Mouse (Mus musculus): ENCODE results near the gene Cuedc1. TPM values are rescaled to one million over a fixed set of nuclear protein-coding genes. Genes with fewer than 3 reads are reported as not detected.
"Not testable (repeated sequence)": the region's sequence is repeated elsewhere in the genome, so short reads cannot be mapped to it uniquely, and the experiment has no call there.

Gene Cuedc1
- polyA plus RNA-seq, 1 experiment from 2014 or later = 23.8 TPM

- Histone ChIP-seq H3K9ac (peak within 1 kb of the TSS; percentile 52; the same call in 1 of the 2 replicates), H3K9me3 (no peaks in the 10 kb centered on the region), H3K4me2 (peak within 1 kb of the TSS; percentile 81), H3K4me3 (replicated peaks) (peak within 1 kb of the TSS; percentile 77), H3K27ac (peak within 1 kb of the TSS; percentile 78), H3K4me1 (peaks cover 9% of the 10 kb centered on the region), H3K27me3 (replicated peaks) (no peaks in the 10 kb centered on the region), H3K36me3 (no peaks in the 10 kb centered on the region)
- WGBS = under 1% methylated on average over 51 of the region's 51 CpGs
- ATAC-seq (ENCODE audit: insufficient read depth, low FRiP score, low read depth) = peak; percentile 94
Measured at GRCm38 (mm10) chr11:88203712-88204532, 106.1 kb downstream of the Cuedc1 start, which contains the start of gene Mrps23. Gene Mrps23, plus strand, starts transcription at chr11:88204388.

DNA sequence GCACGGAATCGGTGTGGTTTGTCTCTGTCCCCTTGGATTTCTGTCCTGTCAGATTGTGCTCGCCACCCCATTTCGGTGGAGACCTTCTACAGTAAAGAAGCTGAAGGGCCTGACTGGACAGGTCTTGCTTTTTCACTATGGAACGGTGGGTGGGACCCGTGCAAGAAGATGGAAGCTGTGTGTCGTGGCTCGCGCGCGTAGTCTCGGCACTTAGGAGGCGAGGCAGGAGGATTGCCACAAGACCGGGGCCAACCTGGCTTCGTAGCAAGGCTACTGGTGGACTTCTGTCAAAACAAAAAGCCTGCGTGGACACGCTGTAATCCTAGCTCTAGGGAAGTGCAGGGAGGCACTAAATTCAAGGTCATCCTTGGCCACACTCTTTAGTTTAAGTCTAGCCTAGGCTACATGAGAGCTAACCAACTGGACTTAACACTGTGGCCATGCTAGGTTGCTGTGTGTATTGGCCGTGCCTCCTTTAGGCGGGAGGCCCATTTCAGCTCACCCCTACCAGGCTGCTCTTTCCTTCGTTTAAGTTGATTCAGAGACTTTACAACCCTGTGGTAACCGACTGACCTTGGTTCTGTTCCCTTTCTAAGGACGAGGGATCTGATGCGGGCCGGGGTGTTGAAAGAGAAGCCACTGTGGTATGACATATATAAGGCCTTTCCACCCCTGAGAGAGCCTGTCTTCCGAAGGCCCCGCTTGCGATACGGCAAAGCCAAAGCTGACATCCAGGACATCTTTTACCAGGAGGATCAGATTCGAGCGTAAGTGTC is 106.9 kb downstream of the Cuedc1 start:
- WGBS = 30% methylated on average over 30 of the region's 30 CpGs
- H3K27ac ChIP-seq = peak overlapping the region; percentile 62
- H3K36me3 ChIP-seq = peaks cover 1% of the 10 kb centered on the region; the same call in 1 of the 2 replicates
- H3K9me3 ChIP-seq = no peaks in the 10 kb centered on the region
- H3K4me1 ChIP-seq = peaks cover 9% of the 10 kb centered on the region
- no peaks in the 10 kb centered on the region for H3K27me3 ChIP-seq (replicated peaks)
- H3K9ac ChIP-seq = peak overlapping the region; percentile 52; the same call in 1 of the 2 replicates
- peak; percentile 8; the same call in 1 of the 2 replicates for ATAC-seq (ENCODE audit: insufficient read depth, low FRiP score, low read depth)
- peak overlapping the region; percentile 77 for H3K4me3 ChIP-seq (replicated peaks)
- peak overlapping the region; percentile 81 for H3K4me2 ChIP-seq

- not testable (repeated sequence) for H3K4me3 ChIP-seq (replicated peaks); H3K4me2 ChIP-seq; ATAC-seq (ENCODE audit: insufficient read depth, low FRiP score, low read depth); H3K27ac ChIP-seq; H3K27me3 ChIP-seq (replicated peaks); H3K9me3 ChIP-seq; H3K9ac ChIP-seq; H3K4me1 ChIP-seq
- WGBS = 70% methylated on average over 8 of the region's 8 CpGs
- H3K36me3 ChIP-seq = peaks cover 16% of the 10 kb centered on the region
Measured at GRCm38 (mm10) chr11:88206576-88206975, 108.7 kb downstream of the Cuedc1 start.

DNA sequence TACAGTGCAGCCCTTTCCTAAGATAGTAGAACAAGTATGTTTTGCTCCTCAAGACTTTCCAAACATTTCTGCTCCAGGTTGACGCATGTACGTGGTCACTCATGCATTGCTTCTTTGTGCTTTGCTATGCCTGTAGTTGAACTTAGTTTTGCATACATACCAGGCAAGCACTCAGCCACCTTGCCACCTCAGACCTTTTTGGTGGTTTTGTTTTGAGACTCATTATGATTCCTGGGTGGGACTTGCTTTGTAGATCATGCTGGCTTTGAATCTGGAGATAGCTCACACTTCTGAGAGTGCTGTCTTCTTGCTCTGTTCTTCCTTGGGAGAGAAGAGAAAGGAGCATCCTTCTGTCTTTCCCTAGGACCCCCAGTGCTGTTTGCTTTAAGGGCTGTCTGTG is 109.8 kb downstream of the Cuedc1 start:
- 94% methylated on average over 2 of the region's 2 CpGs for WGBS
- peaks cover 19% of the 10 kb centered on the region for H3K36me3 ChIP-seq
- no peak overlapping the region for H3K27ac ChIP-seq
- no peak overlapping the region for H3K4me3 ChIP-seq (replicated peaks)
- ATAC-seq (ENCODE audit: insufficient read depth, low FRiP score, low read depth) = no peak
- no peaks in the 10 kb centered on the region for H3K27me3 ChIP-seq (replicated peaks)
- no peaks in the 10 kb centered on the region for H3K9me3 ChIP-seq
- H3K4me2 ChIP-seq = no peak overlapping the region
- H3K4me1 ChIP-seq = peaks cover 9% of the 10 kb centered on the region
- no peak overlapping the region for H3K9ac ChIP-seq

- Histone ChIP-seq H3K4me1 (0 out of 2 replicates have a peak, but pooled peaks cover 5% of the 10 kb centered on the region), H3K36me3 (peaks cover 19% of the 10 kb centered on the region), H3K4me2 (no peak overlapping the region), H3K27ac (no peak overlapping the region), H3K9me3 (no peaks in the 10 kb centered on the region), H3K27me3 (replicated peaks) (no peaks in the 10 kb centered on the region), H3K4me3 (replicated peaks) (no peak overlapping the region), H3K9ac (no peak overlapping the region)
- ATAC-seq (ENCODE audit: insufficient read depth, low FRiP score, low read depth) = no peak
- WGBS = 75% methylated on average over 5 of the region's 5 CpGs
Measured at GRCm38 (mm10) chr11:88211824-88212582, 114.1 kb downstream of the Cuedc1 start.

DNA sequence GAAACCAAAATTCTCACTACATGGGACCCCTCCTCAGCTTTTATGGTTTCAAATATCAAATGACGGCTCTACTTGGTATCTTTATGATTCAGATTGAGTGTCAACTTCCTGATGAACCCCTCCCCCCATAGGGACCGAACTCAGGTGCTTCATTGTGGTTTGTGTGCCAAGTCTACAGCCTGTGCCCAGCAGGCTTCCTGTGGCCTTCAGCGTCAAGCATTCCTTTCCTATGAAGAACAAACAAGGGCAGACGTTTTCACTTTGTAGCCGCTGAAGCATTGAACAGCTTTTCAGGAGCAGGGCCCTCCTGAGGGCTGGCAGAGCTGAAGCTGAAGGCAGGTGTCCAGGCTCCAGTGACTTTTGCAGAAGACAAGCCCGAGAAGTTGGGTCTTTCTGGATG is 115.9 kb downstream of the Cuedc1 start:
- no peak overlapping the region for H3K4me2 ChIP-seq
- peaks cover 19% of the 10 kb centered on the region for H3K36me3 ChIP-seq
- no peak overlapping the region for H3K4me3 ChIP-seq (replicated peaks)
- H3K27ac ChIP-seq = no peak overlapping the region
- H3K9ac ChIP-seq = no peak overlapping the region
- 0 out of 2 replicates have a peak, but pooled peaks cover 5% of the 10 kb centered on the region for H3K4me1 ChIP-seq
- 46% methylated on average over 6 of the region's 6 CpGs for WGBS
- ATAC-seq (ENCODE audit: insufficient read depth, low FRiP score, low read depth) = no peak
- H3K27me3 ChIP-seq (replicated peaks) = no peaks in the 10 kb centered on the region
- H3K9me3 ChIP-seq = no peaks in the 10 kb centered on the region

- Histone ChIP-seq H3K27me3 (replicated peaks) (no peaks in the 10 kb centered on the region), H3K36me3 (peaks cover 14% of the 10 kb centered on the region), H3K4me3 (replicated peaks) (no peak overlapping the region), H3K9ac (no peak overlapping the region), H3K9me3 (no peaks in the 10 kb centered on the region), H3K27ac (no peak overlapping the region), H3K4me2 (no peak overlapping the region), H3K4me1 (0 out of 2 replicates have a peak, but pooled peaks cover 5% of the 10 kb centered on the region)
- WGBS = 62% methylated on average over 21 of the region's 21 CpGs
- no peak for ATAC-seq (ENCODE audit: insufficient read depth, low FRiP score, low read depth)
Measured at GRCm38 (mm10) chr11:88214881-88215831, 117.3 kb downstream of the Cuedc1 start.

DNA sequence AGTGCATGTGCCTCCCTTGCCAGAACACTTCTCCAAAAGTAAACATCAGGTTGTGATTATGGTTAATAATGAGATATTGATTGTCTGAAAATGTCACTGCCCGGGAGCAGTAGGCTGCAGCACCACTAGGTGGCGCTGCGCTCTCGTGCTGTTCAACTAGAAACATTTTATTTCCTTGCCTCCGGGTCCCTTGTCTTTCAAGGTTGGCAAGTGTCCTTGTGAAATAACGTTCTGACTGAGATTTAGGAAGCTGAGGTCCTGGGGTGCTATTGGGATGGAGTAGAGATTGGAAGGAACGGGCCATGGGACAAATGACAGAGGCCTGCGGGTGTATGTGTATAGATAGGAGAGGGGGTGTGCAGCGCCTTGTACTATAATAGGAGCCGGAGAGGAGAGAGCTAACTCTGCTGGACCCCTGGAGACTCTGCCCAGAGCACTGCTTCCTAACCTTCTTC is 118.4 kb downstream of the Cuedc1 start:
- no peak for ATAC-seq (ENCODE audit: insufficient read depth, low FRiP score, low read depth)
- no peaks in the 10 kb centered on the region for H3K27me3 ChIP-seq (replicated peaks)
- no peak overlapping the region for H3K4me3 ChIP-seq (replicated peaks)
- H3K36me3 ChIP-seq = peaks cover 5% of the 10 kb centered on the region; the same call in 1 of the 2 replicates
- H3K4me1 ChIP-seq = 0 out of 2 replicates have a peak, but pooled peaks cover 5% of the 10 kb centered on the region
- no peak overlapping the region for H3K4me2 ChIP-seq
- no peak overlapping the region for H3K27ac ChIP-seq
- H3K9me3 ChIP-seq = no peaks in the 10 kb centered on the region
- H3K9ac ChIP-seq = no peak overlapping the region
- 22% methylated on average over 10 of the region's 10 CpGs for WGBS

DNA sequence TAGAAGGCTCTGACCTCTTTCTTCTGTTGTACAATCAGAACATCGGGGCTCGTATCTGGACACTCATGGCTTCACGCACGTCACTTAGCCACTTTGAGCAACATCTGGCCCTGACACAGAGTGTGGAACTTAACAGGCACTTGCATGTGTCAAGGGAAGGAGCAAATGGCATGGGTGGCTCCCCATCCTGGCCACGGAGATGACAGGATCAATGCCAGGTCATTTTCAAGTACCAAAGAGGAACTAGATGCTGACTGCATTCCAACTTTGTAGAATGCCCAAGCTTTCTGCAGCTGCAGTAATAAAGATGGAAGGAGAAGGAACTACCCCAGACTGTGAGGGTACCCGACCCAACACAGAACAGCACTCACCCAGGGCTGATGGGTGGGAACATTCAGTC is 120.3 kb downstream of the Cuedc1 start:
- WGBS = 75% methylated on average over 6 of the region's 6 CpGs

GRCm38 (mm10) chr11:88218586-88218985 is 120.7 kb downstream of the Cuedc1 start:
- Histone ChIP-seq H3K9ac (no peak overlapping the region), H3K4me1 (0 out of 2 replicates have a peak, but pooled peaks cover 5% of the 10 kb centered on the region), H3K27me3 (replicated peaks) (no peaks in the 10 kb centered on the region), H3K9me3 (no peaks in the 10 kb centered on the region), H3K36me3 (no peaks in the 10 kb centered on the region), H3K27ac (no peak overlapping the region), H3K4me3 (replicated peaks) (no peak overlapping the region), H3K4me2 (no peak overlapping the region)
- ATAC-seq (ENCODE audit: insufficient read depth, low FRiP score, low read depth) = no peak
- 60% methylated on average over 7 of the region's 7 CpGs for WGBS

More for the DNA sequence above, 120.3 kb downstream of the Cuedc1 start:
- Histone ChIP-seq H3K4me3 (replicated peaks) (no peak overlapping the region), H3K9me3 (no peaks in the 10 kb centered on the region), H3K4me1 (0 out of 2 replicates have a peak, but pooled peaks cover 5% of the 10 kb centered on the region), H3K27ac (no peak overlapping the region), H3K4me2 (no peak overlapping the region), H3K9ac (no peak overlapping the region), H3K27me3 (replicated peaks) (no peaks in the 10 kb centered on the region), H3K36me3 (no peaks in the 10 kb centered on the region)
- no peak for ATAC-seq (ENCODE audit: insufficient read depth, low FRiP score, low read depth)

All from stomach, embryonic 15.5 days (tissue).